Mouse (Mus musculus) heart, adult 2 months (tissue): Measurements from ENCODE around the gene Sh3rf3.

Source experiments
- CTCF ChIP-seq: fragments of 200-600 bp; IDR thresholded peaks from 2 replicates; pipeline ENCODE4 v1.8.1; 2022; ENCODE audit warnings: antibody characterized with exemption, mild to moderate bottlenecking, moderate library complexity
- EP300 ChIP-seq: fragments of 200-500 bp; IDR thresholded peaks from 2 replicates; pipeline ENCODE4 v1.6.1; 2011; ENCODE audit warnings: low read depth, low read length, control low read depth; ENCODE audit not compliant: insufficient read depth
- POLR2A ChIP-seq: fragments of 200-500 bp; IDR thresholded peaks from 2 replicates; pipeline ENCODE4 v1.6.1; 2011; ENCODE audit warnings: mild to moderate bottlenecking, low read depth, low read length, control low read depth; ENCODE audit not compliant: insufficient read depth

DNA sequence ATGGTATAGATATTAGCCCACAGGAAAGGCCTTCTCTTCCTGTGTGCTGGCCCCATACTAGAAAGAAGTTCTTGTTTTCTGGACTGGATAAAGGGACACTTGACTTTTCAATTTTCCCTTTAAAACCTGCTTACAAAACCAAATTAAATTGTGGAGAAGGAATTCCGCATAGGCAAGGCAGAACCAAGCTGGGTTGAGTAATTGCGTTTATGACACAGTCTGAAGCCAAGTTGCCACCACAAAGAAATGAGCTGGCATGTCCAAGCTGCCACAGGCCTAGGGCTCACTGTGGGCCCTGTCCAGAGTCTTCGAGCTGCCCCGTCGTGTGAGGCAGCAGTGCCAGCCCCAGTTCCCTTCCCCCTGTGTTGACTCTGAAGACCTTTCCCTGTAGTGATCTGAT is 156.2 kb downstream of the Sh3rf3 start:
- TF ChIP-seq CTCF (no peak), POLR2A (no peak), EP300 (no peak)
